Mouse (Mus musculus): ENCODE data around the gene Cars2. TPM values are rescaled to one million over a fixed set of nuclear protein-coding genes. Genes with fewer than 3 reads are reported as not detected.
"Not testable (repeated sequence)": the region's sequence is repeated elsewhere in the genome, so short reads cannot be mapped to it uniquely, and the experiment has no call there.

Cars2 gene
- total RNA-seq, 2 experiments from 2014 or later: 20.5 to 22.4 TPM

DNA sequence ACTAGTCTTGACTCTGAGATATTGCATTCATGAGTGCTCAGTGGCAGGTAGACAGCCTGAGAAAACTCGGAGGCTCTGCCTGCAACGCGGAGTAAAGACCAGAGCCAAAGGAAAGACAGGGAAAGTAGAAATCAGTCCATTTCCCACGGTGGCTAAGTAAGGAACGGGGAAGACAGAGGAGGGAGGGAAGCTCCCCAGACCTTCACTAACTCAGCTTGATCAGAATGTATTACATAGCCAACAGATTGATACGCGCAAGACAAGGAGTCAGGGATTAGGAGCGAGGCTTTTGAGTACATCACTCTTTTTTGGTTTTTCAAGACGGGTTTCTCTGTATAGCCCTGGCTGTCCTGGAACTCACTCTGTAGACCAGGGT, 73.4 kb downstream of the Cars2 start:
- no peak for DNase-seq (ENCODE audit: low spot score in 2 of 2)

DNA sequence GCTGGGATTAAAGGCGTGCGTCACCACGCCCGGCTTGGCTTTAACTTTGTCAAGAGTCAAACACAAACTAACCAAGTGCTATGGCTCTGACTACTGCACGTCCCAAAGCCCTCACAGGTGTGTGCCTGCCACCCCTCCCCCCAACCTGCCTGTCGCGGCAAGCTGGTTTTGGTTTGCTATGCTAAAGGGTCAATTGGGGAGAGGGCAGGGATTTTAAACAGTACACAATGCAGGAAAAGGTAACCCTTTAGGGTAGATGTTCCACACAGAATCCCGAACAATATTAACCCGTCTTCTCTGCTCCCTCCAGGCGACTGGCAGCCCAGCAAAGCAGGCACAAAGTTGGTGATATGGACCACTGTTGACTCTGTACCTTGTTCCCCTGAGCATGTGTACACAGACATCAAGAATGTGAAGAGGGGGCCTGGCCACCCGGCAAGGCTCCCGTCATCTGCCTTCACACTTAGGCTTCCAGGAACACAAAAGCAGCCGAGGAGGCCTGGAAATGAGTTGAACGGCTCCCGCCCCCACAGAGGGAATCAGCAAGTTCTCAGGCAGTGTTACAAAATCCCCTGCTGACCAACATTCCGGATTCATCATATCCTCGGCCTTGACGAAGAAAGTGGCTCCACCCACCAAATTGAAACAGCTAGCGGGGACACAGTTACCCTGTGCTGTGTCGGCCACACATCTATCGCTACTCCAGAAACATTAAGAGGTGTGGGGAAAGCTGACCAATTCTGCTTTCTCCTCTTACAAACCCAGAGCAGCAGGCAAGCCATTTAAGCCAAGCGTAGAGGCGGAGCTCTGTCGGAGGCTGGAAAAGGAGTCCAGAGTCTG, 74.0 kb downstream of the Cars2 start:
- no peak for DNase-seq (ENCODE audit: low spot score in 2 of 2)

DNA sequence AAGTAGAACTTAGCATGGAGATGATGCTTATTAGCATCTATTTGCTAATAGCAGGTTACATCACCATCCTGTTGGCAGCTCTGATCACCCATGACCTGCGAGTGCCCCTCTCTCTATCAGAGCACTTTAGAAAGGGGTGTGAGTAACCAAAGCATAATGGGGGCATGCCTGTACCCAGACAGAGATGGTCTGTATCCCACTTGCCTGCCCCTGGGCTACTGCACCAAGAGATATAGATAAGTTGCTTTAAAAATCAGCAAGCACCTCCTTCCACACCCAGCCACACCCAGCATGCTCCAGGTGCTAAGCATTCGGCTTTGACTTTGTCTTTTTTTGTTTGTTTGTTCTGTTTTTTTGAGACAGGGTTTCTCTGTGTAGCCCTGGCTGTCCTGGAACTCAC, 74.7 kb downstream of the Cars2 start:
- DNase-seq (ENCODE audit: low spot score in 2 of 2): no peak

DNA sequence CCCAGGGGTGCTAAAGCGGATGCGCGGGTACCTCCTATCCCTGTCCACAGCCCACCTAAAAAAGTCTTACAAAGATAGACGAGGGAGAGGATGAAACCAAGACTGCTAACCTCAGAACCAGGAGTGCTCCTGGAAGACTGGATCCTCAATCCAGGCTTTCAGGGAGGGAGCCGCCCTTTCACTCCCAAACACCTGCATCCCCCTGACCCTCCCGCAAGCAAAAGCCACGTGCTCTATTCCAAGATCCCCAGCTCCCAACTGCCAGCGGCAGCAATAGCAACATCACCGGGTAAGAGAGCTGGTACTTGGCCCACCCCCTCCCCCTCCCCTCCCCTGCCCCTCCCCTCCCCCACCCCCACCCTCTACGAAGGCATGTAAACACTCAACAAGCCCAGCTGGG, 75.2 kb downstream of the Cars2 start:
- DNase-seq (ENCODE audit: low spot score in 2 of 2): no peak

DNA sequence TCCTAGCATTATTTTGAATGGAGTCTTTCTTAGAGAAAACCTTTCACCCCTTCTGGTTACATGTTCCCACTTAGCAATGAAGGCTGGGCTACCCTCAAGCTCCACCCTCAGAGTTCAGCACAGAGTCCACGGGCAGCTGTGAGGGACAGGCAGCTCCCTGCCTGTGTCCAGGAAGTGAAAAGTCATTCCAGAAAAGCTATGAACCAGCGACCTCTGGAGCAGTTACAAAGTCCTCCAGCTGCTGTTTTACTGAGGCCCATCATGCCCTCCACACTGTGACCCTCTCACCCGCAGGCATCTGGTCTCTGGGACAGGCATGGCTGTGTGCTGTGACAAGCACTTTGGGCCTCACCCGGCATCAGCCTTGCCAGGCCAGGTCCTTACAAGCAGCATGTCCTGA, 77.5 kb downstream of the Cars2 start:
- DNase-seq (ENCODE audit: low spot score in 2 of 2): no peak

DNA sequence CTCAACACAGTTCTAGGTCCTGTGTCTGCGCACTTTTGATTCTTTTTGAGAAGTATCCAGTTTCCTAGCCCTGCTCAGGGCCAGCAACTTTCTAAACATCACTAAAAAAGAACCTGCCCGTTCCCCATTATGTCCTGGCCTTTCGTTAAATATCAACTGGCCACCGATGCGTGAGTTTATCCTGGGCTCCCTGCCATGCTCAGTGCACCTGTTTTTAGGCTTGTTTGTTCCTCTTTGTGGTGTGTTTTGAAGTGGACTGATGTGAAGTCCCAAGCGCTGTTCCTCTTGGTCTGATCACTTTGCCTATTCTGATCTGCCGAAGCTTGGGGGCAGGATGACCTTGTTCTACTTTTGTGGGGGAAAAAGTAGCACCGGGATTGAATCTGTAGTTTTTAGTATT, 79.3 kb downstream of the Cars2 start:
- DNase-seq (ENCODE audit: low spot score in 2 of 2): no peak

DNA sequence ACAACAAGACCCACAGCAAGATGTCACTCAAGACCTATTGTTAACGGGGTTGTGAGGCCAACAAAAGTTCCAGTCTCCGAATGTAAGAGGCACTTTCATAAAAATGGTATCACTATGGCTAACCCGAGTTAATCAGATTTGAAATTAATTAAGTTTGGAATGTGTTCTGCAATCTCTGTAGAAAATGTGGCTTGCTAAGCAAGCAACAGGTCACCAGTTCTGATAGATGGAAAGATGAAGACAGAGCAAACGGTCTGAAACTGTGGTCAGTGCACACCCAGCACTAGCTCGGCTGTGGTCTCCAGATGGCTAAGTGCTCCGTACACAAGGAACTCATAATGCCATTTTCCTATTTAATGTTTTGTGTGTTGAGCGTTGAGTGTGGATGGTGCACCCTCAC, 79.9 kb downstream of the Cars2 start:
- no peak for DNase-seq (ENCODE audit: low spot score in 2 of 2)

DNA sequence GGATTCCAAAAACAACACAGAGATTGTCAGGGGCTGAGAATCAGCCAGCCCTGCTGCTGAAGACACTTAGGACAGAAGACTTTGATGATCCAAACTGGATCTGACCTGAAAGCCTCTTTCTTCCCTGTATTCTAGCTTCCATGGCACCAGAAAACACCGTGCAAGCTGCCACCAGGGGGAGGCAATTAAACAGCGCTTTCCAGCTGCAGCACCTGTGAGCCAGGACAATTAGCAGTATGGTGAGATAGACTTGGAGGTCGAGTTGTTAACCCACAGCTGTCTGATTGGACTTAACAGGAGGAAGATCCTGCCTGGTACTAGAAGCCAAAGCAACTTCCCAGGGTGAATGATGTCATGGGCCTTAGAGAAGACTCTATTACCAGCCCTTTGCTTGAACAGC, 81.5 kb downstream of the Cars2 start:
- DNase-seq (ENCODE audit: low spot score in 2 of 2): no peak

DNA sequence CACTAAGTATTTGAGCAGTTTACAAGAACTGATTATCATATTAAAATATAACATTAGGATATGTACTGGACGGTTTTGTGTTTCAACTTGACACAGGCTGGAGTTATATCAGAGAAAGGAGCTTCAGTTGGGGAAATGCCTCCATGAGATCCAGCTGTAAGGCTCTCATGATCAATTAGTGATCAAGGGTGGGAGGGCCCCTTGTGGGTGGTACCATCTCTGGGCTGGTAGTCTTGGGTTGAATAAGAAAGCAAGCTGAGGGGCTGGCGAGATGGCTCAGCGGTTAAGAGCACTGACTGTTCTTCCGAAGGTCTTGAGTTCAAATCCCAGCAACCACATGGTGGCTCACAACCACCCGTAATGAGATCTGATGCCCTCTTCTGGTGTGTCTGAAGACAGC, 84.1 kb downstream of the Cars2 start:
- not testable (repeated sequence) for DNase-seq (ENCODE audit: low spot score in 2 of 2)

DNA sequence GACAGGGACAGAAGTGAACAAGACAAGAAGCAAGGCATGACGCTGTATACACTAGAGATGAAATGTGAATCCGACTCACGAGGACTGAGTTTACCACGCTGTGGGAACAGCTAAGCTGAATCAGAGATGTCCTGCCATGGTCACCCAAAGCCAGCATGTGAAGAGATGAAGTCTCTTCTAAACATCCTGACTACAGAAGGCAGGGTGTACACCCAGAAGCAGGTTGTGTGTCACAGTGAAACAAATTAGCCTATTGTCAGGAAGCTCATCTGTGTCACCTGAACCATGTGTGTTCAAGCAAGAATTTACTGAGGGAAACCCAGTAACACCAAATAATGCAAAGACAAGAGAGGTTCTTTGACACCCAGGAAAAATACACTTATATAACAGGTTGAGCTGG, 85.0 kb downstream of the Cars2 start:
- no peak for DNase-seq (ENCODE audit: low spot score in 2 of 2)

DNA sequence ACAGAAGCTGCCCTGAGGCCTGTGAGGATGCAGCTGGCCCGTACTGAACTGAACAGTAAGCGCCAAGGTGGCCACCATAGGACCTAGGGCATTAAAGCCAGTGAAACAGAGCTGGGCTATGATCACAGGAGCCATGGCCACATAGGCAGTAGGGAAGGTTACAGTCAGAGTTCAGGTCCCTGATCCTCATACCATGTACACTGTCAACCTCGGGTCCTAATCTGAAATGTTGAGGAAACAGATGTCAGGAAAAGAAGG, 85.9 kb downstream of the Cars2 start:
- no peak for DNase-seq (ENCODE audit: low spot score in 2 of 2)

Other genes with a start within 250 kb of the Cars2 start
- gene Col4a2, start 238.0 kb downstream of the Cars2 start, total RNA-seq (2021): 10 to 100 TPM; 78.5 to 78.8 TPM
- 100 to 1,000 TPM; 108 to 117 TPM for gene Col4a1, start 238.0 kb downstream of the Cars2 start, total RNA-seq (2021)
- gene Rab20, start 72.1 kb downstream of the Cars2 start, total RNA-seq (2021): under 1 TPM; 0.74 to 0.94 TPM
- 10 to 100 TPM; 55.5 to 58.7 TPM for gene Naxd, start 53.3 kb downstream of the Cars2 start, total RNA-seq (2021)
- 10 to 100 TPM; 28.6 to 36.7 TPM for gene Ing1, start 4.8 kb upstream of the Cars2 start, total RNA-seq (2021)
- gene Ankrd10, start 85.0 kb upstream of the Cars2 start, total RNA-seq (2021): 10 to 100 TPM; 63.1 to 65.3 TPM
- gene 1700016D06Rik, start 150.3 kb upstream of the Cars2 start, total RNA-seq (2021): not detected
- gene Arhgef7, start 176.9 kb upstream of the Cars2 start, total RNA-seq (2021): 100 to 1,000 TPM; 153 to 157 TPM

Data from layer of hippocampus, postnatal 14 days (tissue).